Mouse (Mus musculus) cerebellum, adult 2 months (tissue): ENCODE data around the gene Swap70.

Source experiments
- CTCF ChIP-seq: fragments of 200-500 bp; IDR thresholded peaks from 2 replicates; pipeline ENCODE4 v1.5.1; 2011; ENCODE audit warnings: low read depth, mild to moderate bottlenecking, control low read depth, low read length, moderate library complexity, borderline replicate concordance; ENCODE audit not compliant: insufficient read depth
- POLR2A ChIP-seq: fragments of 200-500 bp; IDR thresholded peaks from 2 replicates; pipeline ENCODE4 v1.6.1; 2011; ENCODE audit warnings: low read length, control low read depth, borderline replicate concordance; ENCODE audit not compliant: insufficient read depth

- no peak for TF ChIP-seq POLR2A
- no peak for TF ChIP-seq CTCF
These were observed 99.6 kb downstream of the Swap70 start for GRCm38 (mm10) chr7:110321106-110321505.
